Mouse (Mus musculus): Measurements from ENCODE around the gene Isg20.

Gene Isg20

GRCm38 (mm10) chr7:78954619-78955018 lies 41.4 kb downstream of the Isg20 start:
- Histone ChIP-seq H3K4me1 (replicated peaks; ENCODE audit: low read depth, low read length) (peaks cover 13% of the 10 kb centered on the region), H3K9me3 (ENCODE audit: low read length) (no peaks in the 10 kb centered on the region), H3K36me3 (ENCODE audit: insufficient read depth, low read length) (no peaks in the 10 kb centered on the region), H3K27me3 (ENCODE audit: insufficient read depth, low read length) (0 out of 2 replicates have a peak, but pooled peaks cover 6% of the 10 kb centered on the region), H3K4me3 (replicated peaks; ENCODE audit: low read length) (no peak overlapping the region)
- no peak for TF ChIP-seq POU5F1 (IDR thresholded peaks at IDR 0.05; ENCODE audit: borderline replicate concordance, low read length)
- TF ChIP-seq NANOG (IDR thresholded peaks at IDR 0.05; ENCODE audit: borderline replicate concordance, low read length), result no peak
- no peak for TF ChIP-seq CTCF (conservative IDR thresholded peaks at IDR 0.05; ENCODE audit: low read length)

DNA sequence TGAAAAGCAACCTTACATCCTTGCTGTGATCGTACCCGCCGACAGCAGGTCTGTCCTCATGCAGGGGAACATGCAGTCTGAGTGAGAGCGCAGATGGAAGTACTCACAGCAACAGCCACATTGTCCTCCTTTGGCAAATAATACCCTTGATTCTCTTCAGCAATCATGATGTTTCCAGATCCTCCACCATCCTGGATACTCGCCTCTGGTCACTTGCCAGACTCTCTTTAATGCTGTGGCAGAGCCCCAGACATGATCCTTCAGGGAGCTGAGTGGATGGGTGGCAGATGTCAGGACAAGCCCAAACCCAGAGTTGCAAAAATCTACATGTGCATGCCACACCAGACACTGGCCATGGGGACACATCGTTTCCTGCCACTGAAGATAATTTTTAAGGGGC lies 41.9 kb downstream of the Isg20 start:
- Histone ChIP-seq H3K4me3 (replicated peaks; ENCODE audit: low read length) (no peak overlapping the region), H3K9me3 (ENCODE audit: low read length) (no peaks in the 10 kb centered on the region), H3K27me3 (ENCODE audit: insufficient read depth, low read length) (0 out of 2 replicates have a peak, but pooled peaks cover 6% of the 10 kb centered on the region), H3K36me3 (ENCODE audit: insufficient read depth, low read length) (no peaks in the 10 kb centered on the region), H3K4me1 (replicated peaks; ENCODE audit: low read depth, low read length) (peaks cover 13% of the 10 kb centered on the region)
- no peak for TF ChIP-seq POU5F1 (IDR thresholded peaks at IDR 0.05; ENCODE audit: borderline replicate concordance, low read length)
- TF ChIP-seq CTCF (conservative IDR thresholded peaks at IDR 0.05; ENCODE audit: low read length), result no peak
- no peak for TF ChIP-seq NANOG (IDR thresholded peaks at IDR 0.05; ENCODE audit: borderline replicate concordance, low read length)

DNA sequence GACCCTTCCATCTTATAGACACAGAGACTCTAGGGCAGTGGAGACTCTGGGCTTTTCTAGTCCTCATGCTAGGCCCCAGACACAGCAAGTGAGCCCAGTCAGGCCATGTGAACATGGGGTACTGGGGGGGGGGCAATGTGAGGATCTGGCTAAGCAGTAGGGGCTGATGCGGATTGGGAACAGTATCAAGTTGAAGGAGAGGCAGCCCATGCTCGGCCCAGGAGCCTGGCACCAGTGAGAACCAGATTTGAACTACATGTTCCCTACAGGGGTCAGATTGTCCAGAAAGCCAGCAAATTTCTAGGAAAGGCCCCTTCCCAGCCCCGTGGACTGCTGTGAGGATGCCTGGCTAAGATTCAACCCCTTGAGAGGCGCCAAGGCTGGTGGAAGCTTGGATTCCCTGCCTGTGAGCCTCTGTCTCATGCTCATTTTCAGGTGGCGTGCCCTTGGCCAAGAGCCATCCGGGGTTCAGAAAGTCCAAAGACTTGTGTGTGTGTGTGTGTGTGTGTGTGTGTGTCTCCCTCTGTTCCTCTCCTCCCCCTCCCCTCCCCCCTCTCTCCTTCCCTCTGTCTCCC lies 45.4 kb downstream of the Isg20 start:
- TF ChIP-seq NANOG (IDR thresholded peaks at IDR 0.05; ENCODE audit: borderline replicate concordance, low read length) (no peak), CTCF (conservative IDR thresholded peaks at IDR 0.05; ENCODE audit: low read length) (no peak), POU5F1 (IDR thresholded peaks at IDR 0.05; ENCODE audit: borderline replicate concordance, low read length) (no peak)
- H3K4me3 ChIP-seq (replicated peaks; ENCODE audit: low read length), result no peak overlapping the region

DNA sequence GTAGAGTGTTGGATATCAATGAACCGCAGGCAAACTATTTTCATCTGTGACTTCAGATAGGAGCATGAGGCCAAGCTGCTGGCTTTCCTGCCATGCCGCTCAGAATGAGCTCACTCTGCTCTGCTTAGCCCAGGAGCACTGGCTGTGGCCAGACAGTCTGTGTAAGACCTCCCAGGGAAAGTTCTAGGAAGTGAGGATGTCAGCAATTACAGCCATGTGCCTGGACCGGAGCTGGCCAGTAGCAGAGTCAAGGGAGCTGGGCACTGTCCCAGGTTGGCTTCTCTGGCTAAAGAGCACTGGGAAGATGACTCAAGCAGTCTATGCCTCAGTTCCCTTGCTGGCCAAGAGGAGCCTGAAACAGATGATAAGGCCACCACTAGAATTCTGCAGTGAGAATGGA lies 50.7 kb downstream of the Isg20 start:
- no peak for TF ChIP-seq NANOG (IDR thresholded peaks at IDR 0.05; ENCODE audit: borderline replicate concordance, low read length)
- no peak for TF ChIP-seq POU5F1 (IDR thresholded peaks at IDR 0.05; ENCODE audit: borderline replicate concordance, low read length)
- no peak for TF ChIP-seq CTCF (conservative IDR thresholded peaks at IDR 0.05; ENCODE audit: low read length)
- no peak overlapping the region for H3K4me3 ChIP-seq (replicated peaks; ENCODE audit: low read length)
- H3K27me3 ChIP-seq (ENCODE audit: insufficient read depth, low read length), result peaks cover 6% of the 10 kb centered on the region; the same call in 1 of the 2 replicates
- H3K9me3 ChIP-seq (ENCODE audit: low read length), result no peaks in the 10 kb centered on the region
- H3K4me1 ChIP-seq (replicated peaks; ENCODE audit: low read depth, low read length), result no peaks in the 10 kb centered on the region
- H3K36me3 ChIP-seq (ENCODE audit: insufficient read depth, low read length), result no peaks in the 10 kb centered on the region

More for the DNA sequence above, 45.4 kb downstream of the Isg20 start:
- Histone ChIP-seq H3K9me3 (ENCODE audit: low read length) (no peaks in the 10 kb centered on the region), H3K27me3 (ENCODE audit: insufficient read depth, low read length) (peaks cover 4% of the 10 kb centered on the region; the same call in 1 of the 2 replicates), H3K36me3 (ENCODE audit: insufficient read depth, low read length) (no peaks in the 10 kb centered on the region), H3K4me1 (replicated peaks; ENCODE audit: low read depth, low read length) (peaks cover 9% of the 10 kb centered on the region)

Data from E14TG2a.4 (cell line).